Mouse (Mus musculus): ENCODE results near the gene Gopc.

The Gopc gene

DNA sequence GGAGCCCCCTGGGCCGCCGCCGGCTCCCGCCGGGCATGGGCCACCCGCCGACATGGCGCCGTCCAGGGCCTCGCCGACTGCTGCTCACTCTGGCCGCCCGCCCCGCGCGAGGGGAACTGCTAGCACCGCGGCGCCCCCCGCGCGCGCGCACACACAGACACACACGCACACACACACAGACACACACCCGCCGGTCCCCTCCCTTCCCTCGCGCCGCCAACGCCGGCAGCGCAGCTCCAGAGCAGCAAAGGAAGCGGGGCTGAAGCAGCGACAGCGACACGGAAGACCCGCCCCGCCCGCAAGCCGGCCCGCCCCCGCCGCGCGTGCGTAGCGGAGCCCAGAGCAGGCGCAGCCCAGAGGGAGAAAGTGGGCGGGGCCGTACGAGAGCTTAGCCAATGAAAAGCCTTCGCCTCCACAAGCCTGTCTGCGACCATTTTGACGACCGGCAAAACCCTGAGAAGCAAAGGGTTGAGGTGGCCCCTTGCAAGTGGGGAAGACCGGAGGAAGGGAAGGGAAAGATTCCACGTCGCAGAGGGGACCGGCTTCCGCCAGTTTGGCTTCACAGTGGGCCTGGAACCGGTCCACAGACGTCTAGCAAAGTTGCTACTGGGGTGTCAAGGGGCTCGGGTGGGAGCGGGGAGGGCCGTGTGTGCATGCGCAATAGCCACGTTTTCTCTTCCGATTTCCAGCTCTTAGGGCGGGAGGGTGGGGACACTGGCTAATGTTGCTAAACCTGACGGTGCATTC, at the start of gene Gopc:
TSS of gene Gopc (minus strand) at position 280 of the 747 bp plus-strand sequence.
- in situ Hi-C loops (cut with MboI, MseI): loop anchor here (10.0 kb wide), 1 partner anchor 147 kb away; the partner anchor contains the start of gene Dcbld1

DNA sequence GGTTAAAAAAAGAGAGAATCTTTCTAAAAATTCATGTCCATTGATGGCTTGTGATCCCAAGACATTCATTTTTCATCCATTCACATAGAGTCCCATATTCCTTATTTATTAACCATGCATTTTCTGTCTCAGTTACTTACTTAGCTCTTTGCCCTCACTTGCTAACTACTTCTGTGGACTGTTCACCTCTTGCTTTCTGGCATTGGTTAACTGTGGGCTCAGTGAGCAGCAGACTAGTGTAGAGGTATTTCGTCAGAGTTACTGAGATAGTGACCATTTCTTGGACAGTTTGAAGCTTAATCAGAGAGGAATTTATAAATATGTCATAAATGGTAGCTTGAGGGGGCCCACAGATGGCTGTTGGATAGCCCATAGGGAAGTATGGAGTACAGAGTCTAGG, 49.0 kb upstream of the Gopc start:
- in situ Hi-C loops (cut with MboI, MseI): no loop called here

DNA sequence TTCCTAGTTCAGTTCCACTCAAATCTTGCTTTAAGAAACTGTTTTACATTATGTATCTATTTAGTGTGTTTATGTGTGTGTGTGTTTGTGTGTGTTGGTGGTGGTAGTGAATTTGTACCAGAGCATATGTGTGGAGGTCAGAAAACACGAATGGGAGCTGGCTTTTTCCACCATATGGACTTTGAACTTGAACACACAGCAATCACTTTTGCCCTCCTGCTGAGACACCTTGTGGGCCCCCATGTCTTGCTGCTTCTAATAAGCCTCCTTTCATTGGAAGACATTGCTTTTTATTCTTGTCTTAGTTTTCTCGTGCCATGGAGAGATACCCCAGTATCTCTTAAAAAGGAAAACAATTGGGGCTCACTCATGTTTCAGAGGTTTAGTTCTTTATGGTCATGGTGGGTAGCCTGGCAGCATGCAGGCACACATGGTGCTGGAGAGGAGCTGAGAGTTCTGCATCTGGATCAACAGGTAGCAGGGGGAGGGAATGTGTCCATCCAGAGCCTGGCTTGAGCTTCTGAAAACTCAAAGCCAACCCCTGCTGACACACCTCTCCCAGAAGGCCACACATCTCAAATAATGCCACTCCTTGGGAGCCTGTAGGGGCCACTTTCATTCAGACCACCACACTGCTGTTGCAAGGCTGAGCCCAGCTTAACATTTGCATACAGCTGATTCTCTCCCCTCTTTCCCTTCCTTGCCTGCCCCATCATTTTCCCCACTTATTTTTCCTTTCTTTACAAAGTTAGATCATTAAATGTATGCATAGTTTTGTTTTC, 45.9 kb upstream of the Gopc start:
- in situ Hi-C loops (cut with MboI, MseI): no loop called here

DNA sequence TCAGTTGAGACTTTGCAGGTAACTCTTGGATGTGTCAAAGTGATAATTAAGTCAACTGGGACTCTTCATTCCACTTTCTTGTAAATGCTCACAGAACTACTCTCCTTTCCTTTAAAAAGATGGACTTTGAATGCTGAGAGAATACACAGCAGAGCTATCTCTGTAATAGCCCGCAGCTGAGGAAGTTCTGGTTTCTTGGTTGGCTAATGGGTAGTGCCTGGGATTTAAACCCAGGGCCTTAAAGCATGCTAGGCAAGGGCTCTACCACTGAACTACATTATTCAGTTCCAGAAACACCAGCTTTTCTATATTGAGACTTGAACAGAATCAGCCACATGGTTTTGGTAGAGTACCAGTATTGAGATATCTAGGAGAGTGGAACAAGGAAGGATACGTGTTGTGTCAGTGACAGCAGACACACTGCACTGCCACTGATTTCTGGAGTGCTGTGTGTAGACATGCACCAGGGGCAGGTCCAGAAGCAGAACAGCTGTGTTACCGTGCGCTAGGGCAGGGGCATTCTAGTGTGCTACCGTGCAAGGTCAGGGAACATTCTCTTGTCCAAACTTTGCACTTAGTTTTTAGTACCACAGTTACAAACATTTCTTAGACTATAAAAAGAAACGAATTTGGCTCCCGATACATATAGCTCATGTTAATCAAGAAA, 44.5 kb upstream of the Gopc start:
- in situ Hi-C loops (cut with MboI, MseI): no loop called here

DNA sequence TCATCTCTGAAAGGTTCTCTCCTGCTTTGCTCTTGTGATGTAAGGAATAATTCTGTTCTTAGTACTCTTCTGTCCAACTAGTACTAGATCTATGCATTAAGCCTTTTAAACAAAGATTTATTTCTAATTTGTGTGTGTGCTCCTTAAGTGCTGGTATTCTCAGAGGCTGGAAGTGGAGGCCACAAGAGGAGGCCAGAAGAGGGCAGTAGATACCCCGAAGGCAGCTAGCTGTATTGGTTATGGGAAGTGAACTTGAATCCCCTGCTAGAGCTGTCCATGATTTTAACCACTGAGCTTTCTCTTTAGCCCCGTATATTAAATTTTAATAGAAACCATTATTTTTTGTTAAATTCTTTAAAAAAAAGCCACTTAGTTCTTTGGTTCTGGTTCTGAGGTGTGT, 41.2 kb upstream of the Gopc start:
- in situ Hi-C loops (cut with MboI, MseI): loop anchor here (25.0 kb wide), 2 partner anchors 1189 to 1511 kb away; no protein-coding TSS in a partner anchor

DNA sequence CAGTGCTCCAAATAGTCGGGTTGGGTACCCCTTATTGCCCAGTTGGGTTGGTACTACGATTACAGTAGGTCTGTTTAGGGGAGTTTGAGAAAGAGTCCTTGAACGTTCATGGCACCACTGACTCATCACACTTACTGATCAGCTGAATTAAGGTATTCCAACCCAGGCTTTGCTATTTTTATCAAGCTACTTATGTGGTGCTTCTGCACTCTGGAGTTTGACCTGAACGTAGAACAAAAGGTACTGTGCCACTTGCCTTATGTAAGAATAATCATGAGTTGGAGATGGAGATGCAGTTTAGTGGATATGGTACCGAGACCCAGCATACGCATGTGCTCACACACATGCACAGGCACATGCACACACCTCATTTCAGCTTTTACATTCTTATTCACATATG, 39.8 kb upstream of the Gopc start:
- in situ Hi-C loops (cut with MboI, MseI): loop anchor here (25.0 kb wide), 2 partner anchors 1191 to 1509 kb away; no protein-coding TSS in a partner anchor

DNA sequence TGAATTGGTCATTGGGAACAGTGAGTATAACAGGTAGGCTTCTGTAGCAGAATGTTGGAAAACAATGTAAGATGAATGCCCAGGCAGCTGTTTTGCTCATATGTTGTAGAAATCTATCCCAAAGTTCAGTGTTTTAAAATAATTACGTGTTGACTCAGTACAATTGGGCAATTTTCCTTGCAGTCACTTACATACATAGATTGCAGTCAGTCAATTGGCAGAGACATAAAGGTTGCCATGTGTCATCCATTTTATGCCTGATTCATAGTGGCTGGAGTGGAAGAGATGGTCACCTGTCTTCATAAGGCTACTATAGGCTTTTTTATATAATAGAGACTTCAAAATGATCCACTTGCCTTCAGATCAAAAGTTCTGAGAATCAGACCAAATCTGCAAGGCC, 38.6 kb upstream of the Gopc start:
- in situ Hi-C loops (cut with MboI, MseI): loop anchor here (25.0 kb wide), 2 partner anchors 1192 to 1508 kb away; no protein-coding TSS in a partner anchor

DNA sequence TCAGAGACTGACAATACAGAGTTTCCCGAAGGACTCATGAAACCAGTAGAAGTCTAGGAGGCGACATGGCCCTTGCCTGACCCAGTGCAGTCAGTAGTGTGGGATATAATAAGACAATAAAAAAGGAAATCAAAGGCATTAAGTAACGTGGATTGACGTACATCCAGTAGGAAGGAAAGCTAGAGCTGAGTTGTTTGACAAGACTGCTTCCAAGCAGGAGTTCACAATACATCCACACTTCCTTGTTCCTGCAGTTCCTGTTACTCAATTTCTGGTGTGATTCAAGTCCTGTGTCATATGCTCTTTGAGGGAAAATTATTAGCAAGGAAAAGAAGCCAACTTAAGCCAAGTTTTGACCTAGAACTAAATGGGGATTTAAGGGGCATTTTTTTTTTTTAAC, 37.5 kb upstream of the Gopc start:
- in situ Hi-C loops (cut with MboI, MseI): loop anchor here (25.0 kb wide), 2 partner anchors 1193 to 1507 kb away; no protein-coding TSS in a partner anchor

DNA sequence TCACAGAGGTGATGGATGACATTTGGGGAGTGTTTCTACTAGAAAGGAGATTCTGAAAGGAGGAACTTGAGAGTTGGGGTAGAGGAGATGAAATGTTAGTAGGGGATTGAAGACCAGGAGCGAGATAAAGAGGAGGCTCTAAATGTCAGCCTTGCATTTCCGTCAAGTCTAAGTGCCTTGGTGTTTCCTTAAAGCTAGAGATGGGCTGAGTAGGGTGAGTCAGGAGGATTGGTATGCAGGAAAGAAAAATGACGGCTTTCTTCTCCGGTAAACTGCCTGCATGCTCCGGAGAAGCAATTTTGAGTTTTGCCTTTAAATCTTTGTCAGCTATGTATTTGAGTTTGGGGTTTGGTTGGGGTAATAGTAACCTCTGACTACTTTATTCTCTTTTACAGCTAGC, 37.0 kb upstream of the Gopc start:
- in situ Hi-C loops (cut with MboI, MseI): loop anchor here (25.0 kb wide), 2 partner anchors 1193 to 1507 kb away; no protein-coding TSS in a partner anchor

DNA sequence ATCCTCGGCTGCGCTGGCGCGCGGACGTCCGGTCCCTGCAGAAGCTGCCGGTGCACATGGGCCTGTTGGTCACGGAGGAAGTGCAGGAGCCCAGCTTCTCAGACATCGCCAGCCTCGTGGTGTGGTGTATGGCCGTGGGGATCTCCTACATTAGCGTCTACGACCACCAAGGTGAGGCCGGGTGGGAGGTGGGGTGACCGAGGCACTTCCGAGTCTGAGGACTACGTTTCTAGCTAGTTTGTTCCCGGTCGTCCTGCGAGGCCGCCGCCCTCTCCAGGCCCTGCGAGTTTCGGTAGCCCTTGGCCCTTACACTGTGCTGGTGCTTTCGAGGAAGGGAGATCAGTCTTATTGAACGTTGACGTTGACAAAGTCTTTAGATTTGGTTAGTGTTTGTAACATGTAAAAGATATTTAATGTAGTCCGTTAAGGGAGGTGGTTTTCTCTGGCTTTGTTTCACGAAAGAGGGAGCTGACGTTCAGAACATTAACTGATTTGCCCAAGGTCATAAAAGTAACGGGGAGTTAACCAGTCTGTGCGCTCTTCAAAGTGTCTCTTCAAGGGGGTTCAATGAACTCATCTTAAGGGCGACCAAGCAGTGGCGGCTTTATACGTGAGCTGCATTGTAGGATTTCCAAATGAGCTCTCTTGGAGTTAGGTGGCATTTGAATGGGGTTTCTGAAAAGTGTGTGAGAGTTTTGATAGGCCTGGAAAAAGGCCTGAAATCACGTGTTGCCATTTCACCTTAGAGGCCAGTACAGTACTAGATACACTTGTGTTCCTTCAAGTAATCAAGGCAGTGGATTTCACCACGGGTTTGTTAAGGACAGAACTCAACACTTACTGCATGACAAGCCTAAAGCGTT, 36.3 kb upstream of the Gopc start:
- in situ Hi-C loops (cut with MboI, MseI): loop anchor here (25.0 kb wide), 2 partner anchors 1194 to 1506 kb away; no protein-coding TSS in a partner anchor

DNA sequence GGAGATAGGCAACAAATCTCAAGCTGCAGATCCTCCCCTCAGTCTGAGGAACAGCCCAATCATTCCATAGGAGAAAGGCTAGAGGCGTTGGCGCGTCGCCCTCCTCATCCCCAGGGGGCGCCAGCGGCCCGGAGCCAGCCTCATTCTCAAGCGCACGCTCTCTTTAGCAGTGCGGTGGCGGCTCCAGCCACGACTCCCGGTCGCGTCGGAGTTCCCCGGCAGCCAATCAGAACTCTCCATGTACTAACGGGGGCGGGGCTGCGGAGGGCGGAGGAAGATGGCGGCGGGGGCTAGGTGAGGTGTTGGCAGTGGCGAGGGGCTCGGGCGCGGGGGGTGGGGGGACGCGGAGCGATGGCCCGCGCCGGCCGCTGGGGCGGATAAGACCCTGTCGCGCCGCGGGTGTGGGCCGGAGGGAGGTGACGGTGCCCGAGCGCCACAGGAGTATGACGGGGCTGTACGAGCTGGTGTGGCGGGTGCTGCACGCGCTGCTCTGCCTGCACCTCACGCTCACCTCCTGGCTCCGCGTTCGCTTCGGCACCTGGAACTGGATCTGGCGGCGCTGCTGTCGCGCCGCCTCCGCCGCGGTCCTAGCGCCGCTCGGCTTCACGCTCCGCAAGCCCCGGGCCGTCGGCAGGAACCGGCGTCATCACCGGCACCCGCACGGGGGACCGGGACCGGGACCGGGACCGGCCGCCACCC, 35.5 kb upstream of the Gopc start, which contains the start of gene Nus1:
TSS of gene Nus1 (plus strand) at position 249 of the 699 bp plus-strand sequence.
- in situ Hi-C loops (cut with MboI, MseI): loop anchor here (25.0 kb wide), 2 partner anchors 1195 to 1505 kb away; no protein-coding TSS in a partner anchor

DNA sequence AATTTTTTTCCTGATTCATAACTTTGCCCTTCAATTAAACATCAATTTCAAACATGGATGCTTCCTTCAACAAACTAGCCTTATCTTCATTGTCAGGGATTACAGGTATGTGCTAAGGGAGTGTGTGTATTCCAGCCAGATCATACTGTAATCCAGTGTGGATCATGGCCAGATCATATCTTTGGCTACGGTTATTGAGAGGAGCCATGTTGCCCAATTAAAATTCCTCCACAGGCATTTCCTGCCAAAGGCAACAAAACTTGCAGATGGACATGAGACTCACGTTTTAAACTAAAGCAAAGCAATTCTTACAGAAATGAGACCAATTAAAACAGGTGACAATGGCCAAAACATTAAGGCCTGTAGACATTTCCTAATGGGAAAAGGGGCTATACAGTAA, 34.5 kb upstream of the Gopc start:
- in situ Hi-C loops (cut with MboI, MseI): loop anchor here (25.0 kb wide), 2 partner anchors 1196 to 1504 kb away; no protein-coding TSS in a partner anchor

DNA sequence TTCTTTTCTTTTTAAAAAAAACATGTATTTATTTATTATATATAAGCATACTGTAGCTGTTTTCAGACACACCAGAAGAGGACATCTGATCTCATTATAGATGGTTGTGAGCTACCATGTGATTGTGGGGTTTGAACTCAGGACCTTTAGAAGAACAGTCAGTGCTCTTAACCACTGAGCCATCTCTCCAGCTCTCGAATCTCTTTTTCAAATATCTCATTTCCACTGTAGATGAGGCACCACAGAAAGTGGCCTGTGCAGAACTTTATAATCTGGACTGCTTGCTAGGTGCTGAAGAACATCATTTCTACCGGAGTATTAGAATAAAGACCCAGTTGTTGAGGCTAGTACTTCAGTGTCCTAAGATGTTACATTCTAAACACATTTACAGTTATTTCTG, 33.1 kb upstream of the Gopc start:
- in situ Hi-C loops (cut with MboI, MseI): loop anchor here (25.0 kb wide), 2 partner anchors 1197 to 1503 kb away; no protein-coding TSS in a partner anchor

DNA sequence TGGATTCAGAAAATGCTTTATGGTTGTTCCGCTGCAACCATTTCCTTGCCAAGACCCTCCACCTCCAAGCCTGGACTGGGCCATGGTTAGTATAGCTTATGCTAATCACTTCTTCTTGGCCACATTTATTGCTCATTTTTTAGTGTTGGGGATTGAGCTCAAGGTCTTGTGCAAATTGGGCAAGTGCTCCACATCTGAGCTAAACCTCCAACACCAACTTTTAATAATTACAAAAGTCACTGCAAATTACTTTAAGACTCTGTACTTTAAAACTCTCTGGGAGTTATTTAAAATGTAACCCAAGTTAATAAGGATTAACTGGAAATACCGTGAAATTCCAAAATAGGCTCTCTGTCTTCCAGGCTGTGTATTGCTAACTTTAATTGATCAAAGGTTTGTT, 25.6 kb upstream of the Gopc start:
- in situ Hi-C loops (cut with MboI, MseI): loop anchor here (25.0 kb wide), 2 partner anchors 1205 to 1495 kb away; no protein-coding TSS in a partner anchor

DNA sequence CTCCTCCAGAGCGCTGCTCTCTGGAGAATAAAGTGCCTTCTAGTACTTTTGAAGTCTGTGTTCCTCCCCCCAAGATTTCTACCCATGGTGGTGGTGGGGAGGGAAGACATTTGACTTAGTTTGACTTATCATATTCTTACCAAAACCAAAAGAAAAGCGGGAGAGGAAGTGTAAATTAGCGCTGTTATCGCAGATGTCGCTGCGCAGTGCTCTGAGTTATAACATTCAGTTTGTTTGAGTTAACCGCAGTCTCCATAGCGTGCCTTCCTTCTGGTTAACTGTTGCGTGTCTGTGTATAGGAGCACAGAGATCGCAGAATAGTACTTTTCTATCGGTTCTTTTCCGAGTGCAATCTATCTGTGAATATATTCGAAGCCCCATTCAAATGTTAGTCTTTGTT, 23.2 kb upstream of the Gopc start:
- in situ Hi-C loops (cut with MboI, MseI): loop anchor here (25.0 kb wide), 2 partner anchors 1207 to 1493 kb away; no protein-coding TSS in a partner anchor

DNA sequence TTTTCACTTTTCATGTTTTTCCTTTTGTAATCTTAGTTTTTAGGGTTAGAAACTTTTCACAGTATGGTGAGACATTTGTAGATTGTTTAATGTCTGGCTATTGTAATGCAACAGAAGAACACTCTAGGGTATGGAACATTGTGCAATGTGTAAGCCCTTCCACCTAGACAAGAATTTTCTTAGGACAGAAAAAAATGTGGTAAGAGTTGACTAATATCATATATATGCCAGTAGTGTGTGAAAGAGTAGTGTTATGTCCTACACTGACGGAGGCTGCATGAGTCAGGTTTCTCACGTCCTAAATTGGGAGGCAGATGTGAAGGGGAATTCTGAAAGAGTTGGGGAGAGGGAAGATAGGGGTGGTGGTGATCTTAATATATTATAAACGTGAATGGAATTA, 17.8 kb upstream of the Gopc start:
- in situ Hi-C loops (cut with MboI, MseI): loop anchor here (25.0 kb wide), 2 partner anchors 1213 to 1487 kb away; no protein-coding TSS in a partner anchor

DNA sequence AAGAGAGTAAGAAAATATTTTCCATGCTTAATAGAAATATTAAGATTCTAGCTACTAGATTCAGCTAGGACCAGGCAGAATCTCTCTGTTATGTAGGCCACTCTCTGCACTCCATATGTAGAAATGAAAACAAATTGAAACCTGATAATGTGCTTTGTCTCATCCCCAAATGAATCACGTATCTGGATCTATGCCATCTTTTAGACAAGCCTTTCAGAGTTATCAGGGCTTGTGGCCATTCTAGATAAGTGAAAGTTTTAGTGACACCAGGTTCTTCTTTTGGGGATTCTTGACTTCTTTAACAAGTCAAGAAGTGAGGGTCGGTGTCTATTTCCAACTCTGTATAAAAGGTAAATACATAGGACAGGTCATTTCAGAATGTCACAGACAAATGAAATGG, 16.8 kb upstream of the Gopc start:
- in situ Hi-C loops (cut with MboI, MseI): no loop called here

DNA sequence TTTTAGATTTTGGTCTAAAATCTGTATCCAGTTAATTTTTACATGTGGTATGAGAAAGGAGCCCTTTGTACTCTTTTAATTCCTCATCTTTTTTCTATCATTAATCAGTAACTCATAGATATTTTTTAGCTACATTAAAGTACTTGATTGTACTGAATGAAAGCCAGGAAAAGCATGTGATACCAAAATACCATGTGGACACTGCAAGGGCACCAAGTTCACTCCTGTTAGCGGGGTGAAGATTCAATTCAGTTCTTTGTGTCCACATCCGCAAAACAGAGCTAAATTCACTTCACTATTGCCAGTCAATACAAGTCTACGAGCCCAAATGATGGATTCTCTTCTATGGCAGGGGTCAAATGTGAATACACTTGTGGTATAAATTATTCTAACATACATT, 14.7 kb upstream of the Gopc start:
- in situ Hi-C loops (cut with MboI, MseI): no loop called here

DNA sequence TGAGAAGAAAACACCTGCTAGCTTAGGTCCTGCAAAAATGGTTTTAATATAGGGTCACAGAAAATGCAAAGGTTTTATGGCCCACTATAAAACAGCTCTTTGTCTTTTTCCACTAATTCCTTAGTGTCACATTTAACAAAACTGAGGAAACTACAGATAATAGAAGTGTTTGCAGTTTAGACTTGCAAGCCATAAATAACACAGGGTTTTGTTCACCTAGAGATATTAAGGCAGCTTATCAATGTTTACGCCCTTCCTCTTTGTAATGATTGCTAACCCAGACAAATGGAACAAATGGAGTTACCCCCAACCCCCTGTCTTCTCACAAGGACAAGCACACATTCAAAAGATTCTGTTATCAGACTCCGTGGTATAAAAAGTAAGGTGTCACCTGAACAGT, 9.3 kb upstream of the Gopc start:
- in situ Hi-C loops (cut with MboI, MseI): no loop called here

DNA sequence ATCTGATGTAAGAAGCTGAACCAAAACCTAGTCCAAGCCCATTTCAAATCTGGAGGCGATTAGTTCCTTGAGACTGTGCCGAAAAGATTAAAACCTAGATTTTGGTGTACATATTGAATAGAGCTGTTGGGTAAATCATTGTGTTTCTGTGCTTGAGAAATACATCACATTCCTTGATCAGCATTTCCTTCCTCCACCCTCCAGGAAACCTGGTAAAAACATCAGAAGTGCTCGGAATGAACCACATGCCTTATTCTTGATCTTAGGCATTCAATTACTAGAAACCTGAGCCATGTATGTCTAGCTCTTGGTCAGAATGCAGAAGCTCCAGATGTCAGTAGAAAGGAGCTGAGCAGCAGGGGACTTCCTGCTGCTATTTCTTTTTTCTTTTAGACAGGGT, 7.5 kb upstream of the Gopc start:
- in situ Hi-C loops (cut with MboI, MseI): loop anchor here (10.0 kb wide), 1 partner anchor 155 kb away; the partner anchor contains the start of gene Dcbld1
